Mouse (Mus musculus): ENCODE measurements at regions not wholly inside any gene's neighbourhood (a gene's known extent, or its start where the extent isn't known, plus 50 kb on each side); places are given as distances from the start of the nearest gene placed in this dataset.

- Histone ChIP-seq H3K27ac (no peak overlapping the region), H3K4me3 (no peak overlapping the region), H3K27me3 (ENCODE audit: insufficient read depth, poor library complexity, severe bottlenecking) (no peaks in the 10 kb centered on the region), H3K36me3 (no peaks in the 10 kb centered on the region), H3K9me3 (no peaks in the 10 kb centered on the region), H3K4me1 (no peaks in the 10 kb centered on the region)
- no peak for DNase-seq (ENCODE audit: low spot score)
- WGBS: 68% methylated on average over 9 of the region's 9 CpGs
Observed at GRCm38 (mm10) chr11:89856184-89856769, 78.8 kb upstream of the Ankfn1 start.

- Histone ChIP-seq H3K27ac (no peak overlapping the region), H3K9me3 (no peaks in the 10 kb centered on the region), H3K4me1 (peaks cover 10% of the 10 kb centered on the region; the same call in 1 of the 2 replicates), H3K4me3 (no peak overlapping the region), H3K36me3 (no peaks in the 10 kb centered on the region), H3K27me3 (ENCODE audit: insufficient read depth, poor library complexity, severe bottlenecking) (no peaks in the 10 kb centered on the region)
- DNase-seq (ENCODE audit: low spot score): no peak
Observed at GRCm38 (mm10) chr11:89841853-89842252, 64.4 kb upstream of the Ankfn1 start.

GRCm38 (mm10) chr11:89839671-89840327 lies 62.3 kb upstream of the Ankfn1 start:
- 31% methylated on average over 6 of the region's 6 CpGs for WGBS
- no peak for DNase-seq (ENCODE audit: low spot score)
- no peaks in the 10 kb centered on the region for H3K27me3 ChIP-seq (ENCODE audit: insufficient read depth, poor library complexity, severe bottlenecking)
- no peaks in the 10 kb centered on the region for H3K9me3 ChIP-seq
- H3K36me3 ChIP-seq: no peaks in the 10 kb centered on the region
- peak overlapping the region; percentile 4 for H3K27ac ChIP-seq
- peaks cover 10% of the 10 kb centered on the region; the same call in 1 of the 2 replicates for H3K4me1 ChIP-seq
- H3K4me3 ChIP-seq: no peak overlapping the region

- WGBS: 92% methylated on average over 1 of the region's 1 CpGs
- DNase-seq (ENCODE audit: low spot score): no peak
Observed at GRCm38 (mm10) chr11:89837995-89838394, 60.5 kb upstream of the Ankfn1 start.

GRCm38 (mm10) chr11:89836897-89837296 lies 59.4 kb upstream of the Ankfn1 start:
- WGBS: 81% methylated on average over 4 of the region's 4 CpGs
- Histone ChIP-seq H3K9me3 (no peaks in the 10 kb centered on the region), H3K4me1 (peaks cover 10% of the 10 kb centered on the region; the same call in 1 of the 2 replicates), H3K36me3 (no peaks in the 10 kb centered on the region), H3K27ac (no peak overlapping the region), H3K27me3 (ENCODE audit: insufficient read depth, poor library complexity, severe bottlenecking) (no peaks in the 10 kb centered on the region), H3K4me3 (no peak overlapping the region)
- no peak for DNase-seq (ENCODE audit: low spot score)

More at GRCm38 (mm10) chr11:89837995-89838394, 60.5 kb upstream of the Ankfn1 start:
- no peaks in the 10 kb centered on the region for H3K36me3 ChIP-seq
- no peak overlapping the region for H3K4me3 ChIP-seq
- peaks cover 10% of the 10 kb centered on the region; the same call in 1 of the 2 replicates for H3K4me1 ChIP-seq
- no peak overlapping the region for H3K27ac ChIP-seq
- no peaks in the 10 kb centered on the region for H3K9me3 ChIP-seq
- H3K27me3 ChIP-seq (ENCODE audit: insufficient read depth, poor library complexity, severe bottlenecking): no peaks in the 10 kb centered on the region

- H3K4me1 ChIP-seq: no peaks in the 10 kb centered on the region
- no peaks in the 10 kb centered on the region for H3K36me3 ChIP-seq
- H3K9me3 ChIP-seq: no peaks in the 10 kb centered on the region
- DNase-seq (ENCODE audit: low spot score): no peak
- no peak overlapping the region for H3K4me3 ChIP-seq
- WGBS: 82% methylated on average over 4 of the region's 4 CpGs
- no peak overlapping the region for H3K27ac ChIP-seq
- no peaks in the 10 kb centered on the region for H3K27me3 ChIP-seq (ENCODE audit: insufficient read depth, poor library complexity, severe bottlenecking)
Observed at GRCm38 (mm10) chr11:89834068-89834467, 56.6 kb upstream of the Ankfn1 start.

GRCm38 (mm10) chr11:89831577-89832110 lies 54.2 kb upstream of the Ankfn1 start:
- 87% methylated on average over 8 of the region's 8 CpGs for WGBS
- DNase-seq (ENCODE audit: low spot score): no peak
- no peaks in the 10 kb centered on the region for H3K36me3 ChIP-seq
- no peak overlapping the region for H3K27ac ChIP-seq
- no peaks in the 10 kb centered on the region for H3K9me3 ChIP-seq
- H3K4me1 ChIP-seq: no peaks in the 10 kb centered on the region
- no peaks in the 10 kb centered on the region for H3K27me3 ChIP-seq (ENCODE audit: insufficient read depth, poor library complexity, severe bottlenecking)
- H3K4me3 ChIP-seq: no peak overlapping the region

Data from heart, embryonic 10.5 days (tissue).